In the genomic region with DNA sequence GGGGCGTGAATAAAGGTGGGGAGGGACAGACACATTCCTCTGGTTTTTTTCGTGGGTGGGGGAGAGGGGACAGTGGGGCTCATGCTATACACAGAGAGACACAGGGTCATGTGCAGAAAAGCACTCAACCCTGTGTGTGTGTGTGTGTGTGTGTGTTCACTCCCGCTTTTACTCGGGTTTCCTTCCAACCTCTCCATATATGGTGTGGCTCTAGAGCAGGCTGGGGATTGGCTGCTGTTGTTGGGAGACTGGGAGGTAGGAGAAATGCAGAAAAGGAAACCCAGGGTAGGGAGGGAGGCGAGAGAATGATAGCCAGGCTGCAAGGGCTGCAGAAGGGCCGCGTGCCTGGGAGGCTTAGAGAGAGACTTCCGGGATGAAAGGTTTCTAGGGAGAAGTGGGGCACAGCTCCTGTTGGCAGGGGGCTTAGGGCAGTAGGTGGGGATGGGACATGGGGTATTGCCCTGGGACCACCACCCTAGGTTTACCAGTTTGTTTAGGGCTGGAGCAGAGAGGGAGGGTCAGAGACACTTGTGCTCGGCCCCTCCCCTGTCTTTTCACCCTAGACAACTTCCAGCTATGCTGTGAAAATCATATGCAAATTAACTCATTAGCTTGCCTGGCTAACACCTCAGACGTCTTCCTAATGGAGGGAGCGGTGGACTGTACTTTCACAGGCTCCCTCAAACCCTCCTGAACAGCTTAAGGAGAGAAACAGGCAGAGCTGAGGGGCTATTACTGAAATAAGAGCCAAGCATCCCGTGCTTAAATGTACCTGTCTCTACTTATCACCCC, we compare ENCODE assay signal across 7 mouse cellular contexts. TPM values are rescaled to one million over a fixed set of nuclear protein-coding genes. Genes with fewer than 3 reads are reported as not detected.
DNase-seq lines count a peak whose midpoint lies in the region; ATAC-seq and TF ChIP-seq lines count a peak whose summit lies in the region.

No protein-coding gene starts in this region.

- H3K27ac ChIP-seq in forebrain, postnatal 0 days (ENCODE audit: low read depth, low read length): peak overlapping the region; percentile 90
- peak overlapping the region; percentile 94 for H3K27ac ChIP-seq in hindbrain, embryonic 13.5 days
- H3K27ac ChIP-seq in limb, embryonic 11.5 days (replicated peaks; ENCODE audit: low read depth, low read length): peak overlapping the region; percentile 94
- H3K27ac ChIP-seq in midbrain, embryonic 12.5 days (replicated peaks): peak overlapping the region; percentile 88

- DNase-seq in Muller cell, postnatal 12 days (ENCODE audit: inconsistent ontology term): peak; percentile 90
- peak; percentile 82 for DNase-seq in cerebellum, adult 11-12 months
- DNase-seq in forebrain, postnatal 0 days: peak; percentile 86
- peak; percentile 80 for DNase-seq in limb, embryonic 11.5 days (ENCODE audit: low spot score)
- peak; percentile 43 for DNase-seq in splenic B cell, adult 2 months (ENCODE audit: low read depth, low spot score)

- peak; percentile 96 for ATAC-seq in forebrain, postnatal 0 days
- peak; percentile 93 for ATAC-seq in hindbrain, embryonic 13.5 days (ENCODE audit: low FRiP score)
- peak; percentile 92 for ATAC-seq in limb, embryonic 11.5 days (ENCODE audit: insufficient number of reproducible peaks, low FRiP score, low TSS enrichment, low read depth)
- ATAC-seq in midbrain, embryonic 12.5 days (ENCODE audit: low FRiP score, low read depth): peak; percentile 86

- WGBS in forebrain, postnatal 0 days: 3% methylated on average over 12 of the region's 12 CpGs
- 3% methylated on average over 12 of the region's 12 CpGs for WGBS in hindbrain, embryonic 13.5 days
- WGBS in limb, embryonic 11.5 days: 3% methylated on average over 12 of the region's 12 CpGs
- WGBS in midbrain, embryonic 12.5 days: 6% methylated on average over 12 of the region's 12 CpGs

- H3K27me3 ChIP-seq in forebrain, postnatal 0 days (ENCODE audit: insufficient read depth, low read length): no peaks in the 10 kb centered on the region
- H3K27me3 ChIP-seq in hindbrain, embryonic 13.5 days: no peaks in the 10 kb centered on the region
- H3K27me3 ChIP-seq in limb, embryonic 11.5 days (ENCODE audit: control insufficient read depth, insufficient read depth, low read length): no peaks in the 10 kb centered on the region
- H3K27me3 ChIP-seq in midbrain, embryonic 12.5 days: 0 out of 2 replicates have a peak, but pooled peaks cover 6% of the 10 kb centered on the region
- no peaks in the 10 kb centered on the region for H3K27me3 ChIP-seq in splenic B cell, adult 2 months (ENCODE audit: control insufficient read depth, insufficient read depth, low read length, poor library complexity, severe bottlenecking)

- peak overlapping the region; percentile 35 for H3K4me2 ChIP-seq in forebrain, postnatal 0 days (ENCODE audit: low read depth)
- peak overlapping the region; percentile 48 for H3K4me2 ChIP-seq in hindbrain, embryonic 13.5 days
- peak overlapping the region; percentile 49 for H3K4me2 ChIP-seq in limb, embryonic 11.5 days (ENCODE audit: low read depth, severe bottlenecking)
- peak overlapping the region; percentile 46 for H3K4me2 ChIP-seq in midbrain, embryonic 12.5 days (replicated peaks)

- H3K9me3 ChIP-seq in forebrain, postnatal 0 days (ENCODE audit: low read length): no peaks in the 10 kb centered on the region
- no peaks in the 10 kb centered on the region for H3K9me3 ChIP-seq in hindbrain, embryonic 13.5 days
- H3K9me3 ChIP-seq in limb, embryonic 11.5 days (ENCODE audit: control insufficient read depth, low read length): no peaks in the 10 kb centered on the region
- no peaks in the 10 kb centered on the region for H3K9me3 ChIP-seq in midbrain, embryonic 12.5 days

- H3K36me3 ChIP-seq in forebrain, postnatal 0 days (ENCODE audit: insufficient read depth): peaks cover 32% of the 10 kb centered on the region
- H3K36me3 ChIP-seq in hindbrain, embryonic 13.5 days: peaks cover 32% of the 10 kb centered on the region
- H3K36me3 ChIP-seq in limb, embryonic 11.5 days (ENCODE audit: control insufficient read depth, insufficient read depth, low read length): peaks cover 15% of the 10 kb centered on the region
- peaks cover 34% of the 10 kb centered on the region for H3K36me3 ChIP-seq in midbrain, embryonic 12.5 days
- peaks cover 12% of the 10 kb centered on the region for H3K36me3 ChIP-seq in splenic B cell, adult 2 months (ENCODE audit: control insufficient read depth, insufficient read depth, low read length, poor library complexity, severe bottlenecking)

- no peak overlapping the region for H3K4me3 ChIP-seq in forebrain, postnatal 0 days (ENCODE audit: low read depth, low read length)
- peak overlapping the region; percentile 23 for H3K4me3 ChIP-seq in hindbrain, embryonic 13.5 days
- peak overlapping the region; percentile 20 for H3K4me3 ChIP-seq in limb, embryonic 11.5 days (ENCODE audit: low read depth, low read length)
- H3K4me3 ChIP-seq in midbrain, embryonic 12.5 days: peak overlapping the region; percentile 13; the same call in 1 of the 2 replicates

- no peak for TF ChIP-seq CTCF in forebrain, postnatal 0 days (IDR thresholded peaks at IDR 0.05; ENCODE audit: low read depth)

- H3K9ac ChIP-seq in forebrain, postnatal 0 days: peak overlapping the region; percentile 57
- peak overlapping the region; percentile 62 for H3K9ac ChIP-seq in hindbrain, embryonic 13.5 days
- peak overlapping the region; percentile 63 for H3K9ac ChIP-seq in limb, embryonic 11.5 days (ENCODE audit: low read length)
- H3K9ac ChIP-seq in midbrain, embryonic 12.5 days (replicated peaks): peak overlapping the region; percentile 56

- peaks cover 21% of the 10 kb centered on the region for H3K4me1 ChIP-seq in forebrain, postnatal 0 days (ENCODE audit: insufficient read depth)
- peaks cover 33% of the 10 kb centered on the region for H3K4me1 ChIP-seq in hindbrain, embryonic 13.5 days (replicated peaks)
- H3K4me1 ChIP-seq in limb, embryonic 11.5 days (ENCODE audit: control insufficient read depth, insufficient read depth, low read length): peaks cover 20% of the 10 kb centered on the region
- peaks cover 28% of the 10 kb centered on the region for H3K4me1 ChIP-seq in midbrain, embryonic 12.5 days

RNA-seq across cellular contexts. Expression of a gene that starts 10.4 kb away (rescaled TPM):
- total RNA-seq in forebrain, postnatal 0 days (2014; rRNA removed): 93.5 and 135 TPM in 2 replicates
- polyA plus RNA-seq in forebrain, postnatal 0 days (2015; fragmentation: Nextera tagmentation; extraction: Ambion mirVana): 51.8 and 60.1 TPM in 2 replicates
- polyA plus RNA-seq in hindbrain, embryonic 13.5 days (2015; fragmentation: Nextera tagmentation; extraction: Ambion mirVana): 59.5 and 65.4 TPM in 2 replicates
- polyA plus RNA-seq in limb, embryonic 11.5 days (2014; fragmentation: Nextera tagmentation; extraction: Ambion mirVana): 78.3 and 82.7 TPM in 2 replicates
- 80.1 and 82.5 TPM in 2 replicates for polyA plus RNA-seq in midbrain, embryonic 12.5 days (2016; fragmentation: Nextera tagmentation; extraction: Ambion mirVana)

RNA-seq across cellular contexts. Expression of a gene that starts 56.4 kb away (rescaled TPM):
- total RNA-seq in forebrain, postnatal 0 days (2014; rRNA removed): 27.5 and 34.4 TPM in 2 replicates
- 84.1 and 109 TPM in 2 replicates for polyA plus RNA-seq in forebrain, postnatal 0 days (2015; fragmentation: Nextera tagmentation; extraction: Ambion mirVana)
- 167 and 175 TPM in 2 replicates for polyA plus RNA-seq in hindbrain, embryonic 13.5 days (2015; fragmentation: Nextera tagmentation; extraction: Ambion mirVana)
- 125 and 151 TPM in 2 replicates for polyA plus RNA-seq in limb, embryonic 11.5 days (2014; fragmentation: Nextera tagmentation; extraction: Ambion mirVana)
- 328 and 374 TPM in 2 replicates for polyA plus RNA-seq in midbrain, embryonic 12.5 days (2016; fragmentation: Nextera tagmentation; extraction: Ambion mirVana)
